Mouse (Mus musculus) hindbrain, embryonic 16.5 days (tissue): ENCODE results near the gene Fstl4. TPM values are rescaled to one million over a fixed set of nuclear protein-coding genes. Genes with fewer than 3 reads are reported as not detected.

ENCODE experiments used
- ATAC-seq: fragments of 200-750 bp; cut with Nextera tagmentation; 2 replicates; pipeline ENCODE4 v1.8.0; 2017; ENCODE audit warnings: moderate TSS enrichment, moderate library complexity
- H3K27ac ChIP-seq: fragments of 300-500 bp; sonication (generic); 2 replicates; pipeline ENCODE4 v1.5.1; 2014; ENCODE audit warnings: low read depth, mild to moderate bottlenecking, control low read depth, low read length, moderate library complexity
- H3K27me3 ChIP-seq: fragments of 300-500 bp; sonication (generic); replicated peaks from 2 replicates; pipeline ENCODE4 v1.6.1; 2014; ENCODE audit warnings: low read length; ENCODE audit not compliant: control insufficient read depth, insufficient read depth
- H3K36me3 ChIP-seq: fragments of 300-500 bp; sonication (generic); 2 replicates; pipeline ENCODE4 v1.6.1; 2014; ENCODE audit warnings: mild to moderate bottlenecking, low read length, moderate library complexity, mixed read lengths; ENCODE audit not compliant: control insufficient read depth, insufficient read depth
- H3K4me1 ChIP-seq: fragments of 300-500 bp; sonication (generic); 2 replicates; pipeline ENCODE4 v1.6.1; 2014; ENCODE audit warnings: low read depth, low read length; ENCODE audit not compliant: control insufficient read depth, insufficient read depth
- H3K4me2 ChIP-seq: fragments of 300-500 bp; sonication (generic); 2 replicates; pipeline ENCODE4 v1.6.1; 2014; ENCODE audit warnings: mild to moderate bottlenecking, low read length, control low read depth, moderate library complexity
- H3K4me3 ChIP-seq: fragments of 300-500 bp; sonication (generic); 2 replicates; pipeline ENCODE4 v1.5.1; 2014; ENCODE audit warnings: mild to moderate bottlenecking, low read length, control low read depth, moderate library complexity
- H3K9ac ChIP-seq: fragments of 300-500 bp; sonication (generic); 2 replicates; pipeline ENCODE4 v1.6.1; 2014; ENCODE audit warnings: low read depth, mild to moderate bottlenecking, control low read depth, low read length, moderate library complexity
- H3K9me3 ChIP-seq: fragments of 300-500 bp; sonication (generic); 2 replicates; pipeline ENCODE4 v1.6.1; 2014; ENCODE audit warnings: mild to moderate bottlenecking, low read length, moderate library complexity; ENCODE audit not compliant: control insufficient read depth
- WGBS: fragments of 180-500 bp; shearing (Covaris S2); extraction: QIAGEN DNeasy Blood & Tissue Kit; methylation state at CpG from one replicate; pipeline ENCODE4 v1.1.7; 2014; 5-methylcytosine and 5-hydroxymethylcytosine counted together
- polyA plus RNA-seq: library from polyadenylated mRNA; unstranded; fragments of >200 nt; fragmentation: Nextera tagmentation; extraction: Ambion mirVana; gene quantifications from 2 replicates; pipeline ENCODE4 v1.2.1, GENCODE M21; 2015

The Fstl4 gene
- polyA plus RNA-seq, 1 experiment from 2014 or later: 14.2 TPM

- H3K27ac ChIP-seq: no peak overlapping the region
- peaks cover 9% of the 10 kb centered on the region for H3K4me1 ChIP-seq
- no peaks in the 10 kb centered on the region for H3K36me3 ChIP-seq
- no peak overlapping the region for H3K4me3 ChIP-seq
- ATAC-seq: no peak
- H3K9me3 ChIP-seq: no peaks in the 10 kb centered on the region
- no peaks in the 10 kb centered on the region for H3K27me3 ChIP-seq
- 76% methylated on average over 4 of the region's 4 CpGs for WGBS
- H3K4me2 ChIP-seq: no peak overlapping the region
- no peak overlapping the region for H3K9ac ChIP-seq
Measured at GRCm38 (mm10) chr11:53115711-53116110, 351.3 kb downstream of the Fstl4 start.

- Histone ChIP-seq H3K27me3 (no peaks in the 10 kb centered on the region), H3K9me3 (no peaks in the 10 kb centered on the region), H3K4me3 (no peak overlapping the region), H3K4me1 (peaks cover 9% of the 10 kb centered on the region), H3K9ac (no peak overlapping the region), H3K27ac (no peak overlapping the region), H3K4me2 (no peak overlapping the region), H3K36me3 (no peaks in the 10 kb centered on the region)
- no peak for ATAC-seq
- WGBS: 76% methylated on average over 2 of the region's 2 CpGs
Measured at GRCm38 (mm10) chr11:53116356-53116755, 351.9 kb downstream of the Fstl4 start.

- no peak overlapping the region for H3K9ac ChIP-seq
- no peaks in the 10 kb centered on the region for H3K27me3 ChIP-seq
- no peak overlapping the region for H3K4me2 ChIP-seq
- no peaks in the 10 kb centered on the region for H3K9me3 ChIP-seq
- H3K4me1 ChIP-seq: peaks cover 9% of the 10 kb centered on the region
- peak; percentile 71 for ATAC-seq
- H3K36me3 ChIP-seq: no peaks in the 10 kb centered on the region
- H3K27ac ChIP-seq: no peak overlapping the region; the same call in 1 of the 2 replicates
- 59% methylated on average over 11 of the region's 11 CpGs for WGBS
- H3K4me3 ChIP-seq: no peak overlapping the region
Measured at GRCm38 (mm10) chr11:53118226-53118965, 354.0 kb downstream of the Fstl4 start.

- H3K4me3 ChIP-seq: no peak overlapping the region
- no peak overlapping the region for H3K4me2 ChIP-seq
- no peak overlapping the region for H3K27ac ChIP-seq
- 59% methylated on average over 5 of the region's 5 CpGs for WGBS
- H3K4me1 ChIP-seq: peaks cover 9% of the 10 kb centered on the region
- ATAC-seq: no peak
- no peaks in the 10 kb centered on the region for H3K27me3 ChIP-seq
- H3K9me3 ChIP-seq: no peaks in the 10 kb centered on the region
- H3K9ac ChIP-seq: no peak overlapping the region; the same call in 1 of the 2 replicates
- H3K36me3 ChIP-seq: no peaks in the 10 kb centered on the region
Measured at GRCm38 (mm10) chr11:53119966-53120365, 355.5 kb downstream of the Fstl4 start.

- WGBS: 31% methylated on average over 1 of the region's 1 CpGs
- ATAC-seq: peak; percentile 51; the same call in 1 of the 2 replicates
- no peaks in the 10 kb centered on the region for H3K36me3 ChIP-seq
- H3K27ac ChIP-seq: no peak overlapping the region
- H3K4me2 ChIP-seq: no peak overlapping the region
- H3K9me3 ChIP-seq: no peaks in the 10 kb centered on the region
- H3K4me3 ChIP-seq: no peak overlapping the region
- H3K27me3 ChIP-seq: no peaks in the 10 kb centered on the region
- H3K9ac ChIP-seq: no peak overlapping the region
- H3K4me1 ChIP-seq: peaks cover 9% of the 10 kb centered on the region
Measured at GRCm38 (mm10) chr11:53121208-53121607, 356.8 kb downstream of the Fstl4 start.

- Histone ChIP-seq H3K4me2 (no peak overlapping the region), H3K27ac (no peak overlapping the region), H3K9ac (no peak overlapping the region), H3K9me3 (no peaks in the 10 kb centered on the region), H3K27me3 (no peaks in the 10 kb centered on the region), H3K4me3 (no peak overlapping the region), H3K4me1 (peaks cover 4% of the 10 kb centered on the region), H3K36me3 (no peaks in the 10 kb centered on the region)
- ATAC-seq: no peak
- WGBS: 66% methylated on average over 2 of the region's 2 CpGs
Measured at GRCm38 (mm10) chr11:53124799-53125198, 360.4 kb downstream of the Fstl4 start.

- H3K4me3 ChIP-seq: no peak overlapping the region
- H3K4me1 ChIP-seq: no peaks in the 10 kb centered on the region
- no peaks in the 10 kb centered on the region for H3K36me3 ChIP-seq
- H3K9me3 ChIP-seq: no peaks in the 10 kb centered on the region
- no peak for ATAC-seq
- H3K27ac ChIP-seq: no peak overlapping the region
- WGBS: 60% methylated on average over 6 of the region's 6 CpGs
- H3K4me2 ChIP-seq: no peak overlapping the region
- H3K27me3 ChIP-seq: no peaks in the 10 kb centered on the region
- H3K9ac ChIP-seq: no peak overlapping the region
Measured at GRCm38 (mm10) chr11:53126660-53127059, 362.2 kb downstream of the Fstl4 start.

GRCm38 (mm10) chr11:53128661-53129060 is 364.2 kb downstream of the Fstl4 start:
- H3K4me2 ChIP-seq: no peak overlapping the region
- no peaks in the 10 kb centered on the region for H3K36me3 ChIP-seq
- H3K4me3 ChIP-seq: no peak overlapping the region
- no peak overlapping the region for H3K9ac ChIP-seq
- no peaks in the 10 kb centered on the region for H3K9me3 ChIP-seq
- peaks cover 10% of the 10 kb centered on the region for H3K4me1 ChIP-seq
- no peaks in the 10 kb centered on the region for H3K27me3 ChIP-seq
- no peak for ATAC-seq
- H3K27ac ChIP-seq: no peak overlapping the region
- 88% methylated on average over 2 of the region's 2 CpGs for WGBS

- Histone ChIP-seq H3K27me3 (no peaks in the 10 kb centered on the region), H3K27ac (peak overlapping the region; percentile 49; the same call in 1 of the 2 replicates), H3K9me3 (no peaks in the 10 kb centered on the region), H3K4me1 (peaks cover 10% of the 10 kb centered on the region), H3K36me3 (no peaks in the 10 kb centered on the region), H3K4me3 (peak overlapping the region; percentile 6; the same call in 1 of the 2 replicates), H3K4me2 (peak overlapping the region; percentile 42), H3K9ac (peak overlapping the region; percentile 37; the same call in 1 of the 2 replicates)
- ATAC-seq: peak; percentile 64; the same call in 1 of the 2 replicates
- WGBS: 29% methylated on average over 23 of the region's 23 CpGs
Measured at GRCm38 (mm10) chr11:53132406-53133035, 368.1 kb downstream of the Fstl4 start.
